Comparison of ENCODE assay signal across 9 mouse cellular contexts in genomic region chr13:73970545-73971448, GRCm38 (mm10). TPM values are rescaled to one million over a fixed set of nuclear protein-coding genes. Genes with fewer than 3 reads are reported as not detected.
A peak's percentile ranks its signal among the peaks of the same experiment; 100 is the strongest.
DNase-seq lines count a peak whose midpoint lies in the region; ATAC-seq and TF ChIP-seq lines count a peak whose summit lies in the region.
"Had no signal": no experiment of that assay in that cellular context is flagged by ENCODE, and none has a peak within 500 bp of the region (broad histone marks: within the 10 kb centered on the region; RNA-seq: fewer than 3 reads in every experiment).

No protein-coding gene starts in this region.

- TF ChIP-seq POLR2A in ES-Bruce4 (IDR thresholded peaks at IDR 0.05; ENCODE audit: insufficient read depth, low read length) = no peak

- peak overlapping the region; percentile 43 for H3K4me2 ChIP-seq in heart, embryonic 14.5 days (ENCODE audit: low read length)
- peak overlapping the region; percentile 7 for H3K4me2 ChIP-seq in kidney, embryonic 16.5 days (replicated peaks; ENCODE audit: low read depth, low read length)
- H3K4me2 ChIP-seq in liver, embryonic 12.5 days = peak overlapping the region; percentile 59

- peak; percentile 66 for ATAC-seq in erythroblast, adult 5-6 weeks (replicated peaks; ENCODE audit: low FRiP score, poor library complexity, severe bottlenecking)
- peak; percentile 91 for ATAC-seq in heart, embryonic 14.5 days (ENCODE audit: insufficient number of reproducible peaks, insufficient read depth, low FRiP score, low read depth)
- peak; percentile 88 for ATAC-seq in kidney, embryonic 16.5 days (ENCODE audit: low FRiP score, low TSS enrichment)
- peak; percentile 63 for ATAC-seq in liver, embryonic 12.5 days

- peak; percentile 50 for DNase-seq in brain, embryonic 18.5 days (ENCODE audit: low read depth, low spot score)
- peak; percentile 2 to 13 for DNase-seq in natural killer cell, adult 2 months (ENCODE audit: low spot score in 2 of 2)
- DNase-seq in testis, postnatal 14 days (ENCODE audit: low spot score) = peak; percentile 63

- TF ChIP-seq CTCF in ES-Bruce4 (IDR thresholded peaks at IDR 0.05; ENCODE audit: low read depth, low read length) = peak; percentile 61

- H3K9me3 ChIP-seq in ES-Bruce4 (replicated peaks; ENCODE audit: control insufficient read depth, insufficient read depth, low read length, poor library complexity, severe bottlenecking) = no peaks in the 10 kb centered on the region
- H3K9me3 ChIP-seq in heart, embryonic 14.5 days (ENCODE audit: control insufficient read depth, low read length) = no peaks in the 10 kb centered on the region
- no peaks in the 10 kb centered on the region for H3K9me3 ChIP-seq in kidney, embryonic 16.5 days (ENCODE audit: low read length)
- H3K9me3 ChIP-seq in liver, embryonic 12.5 days (replicated peaks) = no peaks in the 10 kb centered on the region

- TF ChIP-seq EP300 in ES-Bruce4 (IDR thresholded peaks at IDR 0.05; ENCODE audit: insufficient read depth, low read depth, low read length) = no peak

- no peak overlapping the region for H3K27ac ChIP-seq in ES-Bruce4 (ENCODE audit: insufficient read depth, low read length)
- peak overlapping the region; percentile 65 to 73 for H3K27ac ChIP-seq in heart, embryonic 14.5 days (replicated peaks in 1 of 2; ENCODE audit: control insufficient read depth in 1 of 2, insufficient read depth in 1 of 2, low read depth in 2 of 2, low read length in 2 of 2)
- H3K27ac ChIP-seq in kidney, embryonic 16.5 days (ENCODE audit: low read length) = no peak overlapping the region
- H3K27ac ChIP-seq in liver, embryonic 12.5 days = no peak overlapping the region

- WGBS in heart, embryonic 14.5 days = 13% methylated on average over 12 of the region's 12 CpGs
- 27% methylated on average over 10 of the region's 12 CpGs for WGBS in kidney, embryonic 16.5 days
- 16% methylated on average over 12 of the region's 12 CpGs for WGBS in liver, embryonic 12.5 days (ENCODE audit: insufficient replicate concordance)

- H3K4me3 ChIP-seq in ES-Bruce4 (ENCODE audit: low read depth, low read length) = no peak overlapping the region
- H3K4me3 ChIP-seq in heart, embryonic 14.5 days (ENCODE audit: control insufficient read depth in 1 of 2, insufficient read depth in 1 of 2, low read depth in 1 of 2, low read length in 2 of 2) = no peak overlapping the region; a peak in 2 of 4 replicates
- no peak overlapping the region for H3K4me3 ChIP-seq in kidney, embryonic 16.5 days (ENCODE audit: low read length)
- no peak overlapping the region for H3K4me3 ChIP-seq in liver, embryonic 12.5 days

- H3K27me3 ChIP-seq in ES-Bruce4 (ENCODE audit: control insufficient read depth, insufficient read depth, low read length, poor library complexity, severe bottlenecking) = no peaks in the 10 kb centered on the region
- no peaks in the 10 kb centered on the region for H3K27me3 ChIP-seq in heart, embryonic 14.5 days (ENCODE audit: control insufficient read depth, insufficient read depth, low read length)
- no peaks in the 10 kb centered on the region for H3K27me3 ChIP-seq in kidney, embryonic 16.5 days (ENCODE audit: insufficient read depth, low read length)
- peaks cover 15% of the 10 kb centered on the region for H3K27me3 ChIP-seq in liver, embryonic 12.5 days (replicated peaks)

- H3K4me1 ChIP-seq in ES-Bruce4 (ENCODE audit: control insufficient read depth, insufficient read depth, low read length) = no peaks in the 10 kb centered on the region
- H3K4me1 ChIP-seq in heart, embryonic 14.5 days (ENCODE audit: control insufficient read depth in 2 of 2, insufficient read depth in 2 of 2, low read length in 2 of 2) = peaks cover 8 to 10% of the 10 kb centered on the region in 2 experiments; a peak in 3 of 4 replicates
- 0 out of 2 replicates have a peak, but pooled peaks cover 5% of the 10 kb centered on the region for H3K4me1 ChIP-seq in kidney, embryonic 16.5 days (ENCODE audit: insufficient read depth, low read length)
- peaks cover 12% of the 10 kb centered on the region for H3K4me1 ChIP-seq in liver, embryonic 12.5 days

- H3K9ac ChIP-seq in ES-Bruce4 (ENCODE audit: low read depth, poor library complexity, severe bottlenecking) = no peak overlapping the region
- peak overlapping the region; percentile 10; the same call in 1 of the 2 replicates for H3K9ac ChIP-seq in heart, embryonic 14.5 days (ENCODE audit: low read length)
- no peak overlapping the region for H3K9ac ChIP-seq in kidney, embryonic 16.5 days (replicated peaks; ENCODE audit: low read length)
- H3K9ac ChIP-seq in liver, embryonic 12.5 days = no peak overlapping the region; the same call in 1 of the 2 replicates

- H3K36me3 ChIP-seq in ES-Bruce4 (ENCODE audit: control insufficient read depth, insufficient read depth, low read length, poor library complexity, severe bottlenecking) = no peaks in the 10 kb centered on the region
- no peaks in the 10 kb centered on the region for H3K36me3 ChIP-seq in heart, embryonic 14.5 days (ENCODE audit: control insufficient read depth, insufficient read depth, low read length)
- no peaks in the 10 kb centered on the region for H3K36me3 ChIP-seq in kidney, embryonic 16.5 days (ENCODE audit: insufficient read depth, low read length)
- H3K36me3 ChIP-seq in liver, embryonic 12.5 days = no peaks in the 10 kb centered on the region

RNA-seq across cellular contexts. Expression of gene Zdhhc11, which starts 7.1 kb away (rescaled TPM):
- not detected in 2 replicates for polyA plus RNA-seq in ES-Bruce4 (2011; ENCODE audit: insufficient read depth, insufficient read length, low read depth, missing spikeins)
- total RNA-seq in erythroblast, adult 5-6 weeks (2015; ENCODE audit: low replicate concordance) = not detected in 2 replicates
- total RNA-seq in erythroblast, adult 5-6 weeks (2017; ENCODE audit: low replicate concordance) = not detected in 2 replicates
- polyA plus RNA-seq in heart, embryonic 14.5 days (2014; fragmentation: Nextera tagmentation; extraction: Ambion mirVana) = not detected in 2 replicates
- polyA plus RNA-seq in kidney, embryonic 16.5 days (2015; fragmentation: Nextera tagmentation; extraction: Ambion mirVana) = not detected in 2 replicates
- not detected in 2 replicates for polyA plus RNA-seq in liver, embryonic 12.5 days (2016; fragmentation: Nextera tagmentation; extraction: Ambion mirVana)
- total RNA-seq: layer of hippocampus, postnatal 25 days had no signal

RNA-seq across cellular contexts. Expression of gene Brd9, which starts 33.2 kb away (rescaled TPM):
- polyA plus RNA-seq in ES-Bruce4 (2011; ENCODE audit: insufficient read depth, insufficient read length, low read depth, missing spikeins) = 26.3 and 30.7 TPM in 2 replicates
- total RNA-seq in erythroblast, adult 5-6 weeks (2015; ENCODE audit: low replicate concordance) = 12.3 and 17.1 TPM in 2 replicates
- 32.5 and 37.6 TPM in 2 replicates for total RNA-seq in erythroblast, adult 5-6 weeks (2017; ENCODE audit: low replicate concordance)
- 37.1 and 38.6 TPM in 2 replicates for polyA plus RNA-seq in heart, embryonic 14.5 days (2014; fragmentation: Nextera tagmentation; extraction: Ambion mirVana)
- polyA plus RNA-seq in kidney, embryonic 16.5 days (2015; fragmentation: Nextera tagmentation; extraction: Ambion mirVana) = 48.4 and 51.0 TPM in 2 replicates
- polyA plus RNA-seq in liver, embryonic 12.5 days (2016; fragmentation: Nextera tagmentation; extraction: Ambion mirVana) = 19.9 and 20.2 TPM in 2 replicates

RNA-seq across cellular contexts. Expression of gene Trip13, which starts 33.2 kb away (rescaled TPM):
- polyA plus RNA-seq in ES-Bruce4 (2011; ENCODE audit: insufficient read depth, insufficient read length, low read depth, missing spikeins) = 72.9 and 80.6 TPM in 2 replicates
- 6.1 and 6.5 TPM in 2 replicates for total RNA-seq in erythroblast, adult 5-6 weeks (2015; ENCODE audit: low replicate concordance)
- 11.7 and 14.9 TPM in 2 replicates for total RNA-seq in erythroblast, adult 5-6 weeks (2017; ENCODE audit: low replicate concordance)
- 27.7 and 27.9 TPM in 2 replicates for polyA plus RNA-seq in heart, embryonic 14.5 days (2014; fragmentation: Nextera tagmentation; extraction: Ambion mirVana)
- polyA plus RNA-seq in kidney, embryonic 16.5 days (2015; fragmentation: Nextera tagmentation; extraction: Ambion mirVana) = 42.9 and 45.9 TPM in 2 replicates
- polyA plus RNA-seq in liver, embryonic 12.5 days (2016; fragmentation: Nextera tagmentation; extraction: Ambion mirVana) = 37.6 and 38.6 TPM in 2 replicates

RNA-seq across cellular contexts. Expression of gene Tppp, which starts 38.4 kb away (rescaled TPM):
- 0.14 and 0.51 TPM in 2 replicates for polyA plus RNA-seq in ES-Bruce4 (2011; ENCODE audit: insufficient read depth, insufficient read length, low read depth, missing spikeins)
- total RNA-seq in erythroblast, adult 5-6 weeks (2015; ENCODE audit: low replicate concordance) = 0.63 TPM in 1 of 2 replicates, not detected in the other
- 0.17 and 0.28 TPM in 2 replicates for total RNA-seq in erythroblast, adult 5-6 weeks (2017; ENCODE audit: low replicate concordance)
- 5.3 and 7.3 TPM in 2 replicates for polyA plus RNA-seq in heart, embryonic 14.5 days (2014; fragmentation: Nextera tagmentation; extraction: Ambion mirVana)
- 0.71 and 0.84 TPM in 2 replicates for polyA plus RNA-seq in kidney, embryonic 16.5 days (2015; fragmentation: Nextera tagmentation; extraction: Ambion mirVana)
- 0.32 and 0.39 TPM in 2 replicates for polyA plus RNA-seq in liver, embryonic 12.5 days (2016; fragmentation: Nextera tagmentation; extraction: Ambion mirVana)

Comparison
In these comparisons a context has a peak if more than half of its experiments do, and no peak if none do; other contexts are left out.
1. H3K27ac ChIP-seq: peak in heart, embryonic 14.5 days (2 of 2); none in ES-Bruce4 (single experiment), kidney, embryonic 16.5 days (single experiment) and liver, embryonic 12.5 days (single experiment).
2. DNase-seq: peak in every context shown above with its lines; median percentile 63 in testis, postnatal 14 days; 50 in brain, embryonic 18.5 days; 8 in natural killer cell, adult 2 months.
3. H3K4me2 ChIP-seq: peak in every context shown above with its lines; median percentile 59 in liver, embryonic 12.5 days; 43 in heart, embryonic 14.5 days; 7 in kidney, embryonic 16.5 days.
4. Peak in every context shown above with its lines, with median percentiles within 50 percentile points of each other: ATAC-seq.